Mouse (Mus musculus): Measurements from ENCODE around the gene Hcrt. TPM values are rescaled to one million over a fixed set of nuclear protein-coding genes. Genes with fewer than 3 reads are reported as not detected.

The Hcrt gene
- total RNA-seq, 1 experiment from 2014 or later: not detected

DNA sequence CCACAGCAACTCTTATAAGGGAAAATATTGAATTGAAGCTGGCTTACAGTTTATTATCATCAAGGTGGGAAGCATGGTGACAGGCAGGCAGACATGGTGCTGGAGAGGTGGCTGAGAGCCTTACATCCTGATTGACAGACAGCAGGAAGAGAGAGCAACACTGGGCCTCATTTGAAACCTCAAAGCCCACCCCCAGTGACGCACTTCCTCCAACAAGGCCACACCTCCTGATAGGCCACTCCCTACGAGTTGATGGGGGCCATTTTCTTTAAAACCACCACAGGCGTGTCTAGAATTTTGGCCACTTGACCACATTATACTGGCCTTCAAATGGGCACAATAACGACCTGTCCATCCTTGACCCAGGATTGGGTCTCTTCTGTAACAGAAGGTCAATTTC lies 11.5 kb upstream of the Hcrt start:
- ATAC-seq (replicated peaks; ENCODE audit: insufficient number of reproducible peaks, low FRiP score, low TSS enrichment, poor library complexity, severe bottlenecking): no peak

DNA sequence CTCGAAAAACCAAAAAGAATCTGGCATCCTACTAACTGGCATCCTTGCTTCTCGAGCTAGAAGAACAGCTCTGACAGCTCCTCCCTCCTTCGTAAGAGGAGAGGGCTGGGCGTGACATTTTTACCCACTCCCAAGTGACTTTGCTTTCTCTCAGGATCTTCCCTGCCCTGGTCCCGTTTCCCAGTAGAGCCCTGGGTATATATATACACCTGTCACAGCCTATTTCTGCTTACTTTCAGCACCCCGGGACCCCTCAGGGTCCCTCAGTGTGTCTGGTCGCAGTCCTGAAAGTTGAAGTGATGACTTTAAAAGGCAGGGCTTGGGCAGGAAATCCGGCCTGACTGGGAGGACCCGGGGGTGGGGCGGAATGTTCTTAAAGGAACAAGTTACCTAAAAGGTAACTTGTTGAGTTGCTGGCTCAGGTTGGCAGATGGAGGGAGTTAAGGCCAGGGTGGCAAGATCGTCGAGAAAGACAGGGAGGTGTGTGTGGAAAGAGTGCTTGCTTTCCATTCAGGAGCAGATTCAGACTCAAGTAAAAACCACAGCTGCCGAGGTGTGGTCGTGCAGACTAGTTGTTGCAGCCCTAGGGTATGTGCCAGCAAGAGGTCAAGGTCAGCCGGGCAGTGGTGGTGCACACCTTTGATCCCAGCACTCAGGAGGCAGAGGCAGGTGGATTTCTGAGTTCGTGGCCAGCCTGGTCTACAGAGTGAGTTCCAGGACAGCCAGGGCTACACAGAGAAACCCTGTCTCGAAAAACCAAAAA lies 8.1 kb upstream of the Hcrt start, which contains the start of gene Ghdc:
TSS of gene Ghdc (minus strand) at position 312 of the 763 bp plus-strand sequence.
- ATAC-seq (replicated peaks; ENCODE audit: insufficient number of reproducible peaks, low FRiP score, low TSS enrichment, poor library complexity, severe bottlenecking): peak; percentile 81

DNA sequence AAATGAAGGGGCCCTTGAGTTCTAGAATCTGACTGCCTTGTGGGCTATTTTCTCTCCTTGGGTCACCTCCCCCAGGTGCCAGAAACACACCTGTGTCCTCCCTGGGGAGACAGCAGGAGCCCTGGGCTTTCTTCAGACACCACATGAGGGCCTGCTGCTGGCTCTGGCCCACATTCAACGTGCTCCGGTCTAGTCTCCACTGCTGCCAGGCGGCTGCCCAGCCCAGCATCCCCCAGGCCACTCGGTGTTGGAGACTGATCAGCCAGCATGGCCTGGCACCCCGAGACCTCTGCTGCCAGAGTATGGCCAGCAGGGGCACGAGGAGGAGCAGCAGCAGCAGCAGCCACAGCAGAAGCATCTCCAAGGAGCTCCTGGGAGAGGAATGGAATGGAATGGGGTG lies 7.2 kb upstream of the Hcrt start:
- no peak for ATAC-seq (replicated peaks; ENCODE audit: insufficient number of reproducible peaks, low FRiP score, low TSS enrichment, poor library complexity, severe bottlenecking)

DNA sequence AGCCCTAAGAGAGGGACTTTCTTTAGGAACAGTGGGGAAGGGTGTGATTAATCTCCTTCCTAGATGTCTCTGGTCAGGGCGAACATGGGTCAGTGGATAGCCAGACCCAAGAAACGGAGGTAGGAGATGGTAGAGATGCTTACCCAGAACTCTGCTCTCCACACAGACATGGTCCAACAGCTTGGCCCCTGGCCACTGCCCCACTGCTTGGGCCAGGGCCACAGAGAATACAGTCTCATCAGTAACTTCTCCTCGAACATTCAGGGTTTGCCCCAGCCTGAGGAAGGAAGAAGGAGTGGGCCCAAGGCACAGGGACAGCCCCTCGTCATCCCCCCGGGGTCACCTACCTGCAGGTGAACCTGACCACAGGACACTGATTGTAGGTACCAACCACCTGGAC lies 5.1 kb upstream of the Hcrt start:
- no peak for ATAC-seq (replicated peaks; ENCODE audit: insufficient number of reproducible peaks, low FRiP score, low TSS enrichment, poor library complexity, severe bottlenecking)

DNA sequence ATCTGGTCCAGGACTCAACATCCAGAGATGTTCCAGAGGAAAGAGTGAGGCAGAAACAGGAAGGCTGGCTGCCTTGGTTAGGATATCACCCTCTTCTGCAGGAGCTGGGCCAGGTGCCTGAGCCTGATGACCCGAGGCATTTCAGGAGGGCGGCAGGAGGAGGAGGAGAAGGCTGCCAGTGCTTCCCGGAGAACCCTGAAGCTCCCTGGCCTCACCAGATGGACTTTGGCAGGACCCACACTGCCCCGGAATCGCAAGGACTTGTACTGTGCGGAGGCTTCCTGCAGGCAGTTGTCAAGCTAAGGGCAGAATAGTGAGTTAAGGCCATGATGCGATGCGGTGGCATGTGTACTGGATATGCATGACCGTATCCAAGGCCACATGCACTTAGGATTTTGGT lies 4.0 kb upstream of the Hcrt start:
- ATAC-seq (replicated peaks; ENCODE audit: insufficient number of reproducible peaks, low FRiP score, low TSS enrichment, poor library complexity, severe bottlenecking): no peak

DNA sequence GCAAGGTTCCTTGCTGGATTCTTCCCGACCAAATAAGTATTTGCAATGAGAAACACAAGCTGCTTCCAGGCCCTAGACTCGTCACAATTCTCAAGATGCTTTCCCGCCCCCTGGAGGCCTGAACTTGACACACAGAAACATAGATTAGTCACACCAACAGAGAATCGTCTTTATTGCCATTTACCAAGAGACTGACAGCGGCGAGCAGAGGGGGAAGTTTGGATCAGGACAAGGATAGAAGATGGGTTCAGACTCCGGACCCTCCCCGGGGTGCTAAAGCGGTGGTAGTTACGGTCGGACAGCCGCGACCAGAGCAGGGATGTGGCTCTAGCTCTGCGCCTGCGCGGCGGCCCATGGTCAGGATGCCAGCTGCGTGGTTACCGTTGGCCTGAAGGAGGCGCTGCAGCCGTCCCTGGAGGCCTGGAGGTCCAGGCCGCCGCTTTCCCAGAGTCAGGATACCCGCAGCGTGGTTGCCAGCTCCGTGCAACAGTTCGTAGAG lies 1.1 kb downstream of the Hcrt start:
- peak; percentile 66 for ATAC-seq (replicated peaks; ENCODE audit: insufficient number of reproducible peaks, low FRiP score, low TSS enrichment, poor library complexity, severe bottlenecking)

DNA sequence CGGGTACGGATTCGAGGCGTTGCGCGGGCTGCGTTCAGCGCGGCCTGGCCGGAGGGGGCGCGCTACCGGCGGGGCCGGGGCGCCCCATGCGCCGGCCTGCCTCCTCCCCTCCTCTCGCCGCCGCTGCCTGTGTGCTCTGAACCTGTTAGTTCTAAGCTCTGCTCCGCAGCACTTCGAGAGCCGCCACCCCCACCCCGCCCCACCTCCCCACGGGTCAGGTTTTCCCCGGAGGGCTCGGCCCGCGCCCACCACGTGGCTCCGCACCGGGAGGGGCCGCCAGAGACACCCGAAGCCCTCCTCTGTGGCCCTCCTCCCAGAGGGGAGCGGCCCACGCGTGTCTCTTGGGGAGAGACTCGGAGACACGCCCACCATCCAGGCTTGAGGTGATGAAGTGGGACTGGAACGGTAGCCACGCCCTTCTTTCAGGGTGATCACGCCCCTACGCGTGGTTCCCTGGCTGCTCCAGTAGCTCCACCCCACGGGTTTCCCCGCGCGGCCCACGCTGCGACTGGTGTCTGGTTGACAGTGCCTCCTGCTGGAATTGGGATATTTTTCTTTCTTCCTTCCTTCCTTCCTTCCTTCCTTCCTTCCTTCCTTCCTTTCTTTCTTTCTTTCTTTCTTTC lies 3.0 kb downstream of the Hcrt start, which contains the start of gene Kcnh4:
TSS of gene Kcnh4 (minus strand) at position 332 of the 623 bp plus-strand sequence.
- ATAC-seq (replicated peaks; ENCODE audit: insufficient number of reproducible peaks, low FRiP score, low TSS enrichment, poor library complexity, severe bottlenecking): peak; percentile 70

DNA sequence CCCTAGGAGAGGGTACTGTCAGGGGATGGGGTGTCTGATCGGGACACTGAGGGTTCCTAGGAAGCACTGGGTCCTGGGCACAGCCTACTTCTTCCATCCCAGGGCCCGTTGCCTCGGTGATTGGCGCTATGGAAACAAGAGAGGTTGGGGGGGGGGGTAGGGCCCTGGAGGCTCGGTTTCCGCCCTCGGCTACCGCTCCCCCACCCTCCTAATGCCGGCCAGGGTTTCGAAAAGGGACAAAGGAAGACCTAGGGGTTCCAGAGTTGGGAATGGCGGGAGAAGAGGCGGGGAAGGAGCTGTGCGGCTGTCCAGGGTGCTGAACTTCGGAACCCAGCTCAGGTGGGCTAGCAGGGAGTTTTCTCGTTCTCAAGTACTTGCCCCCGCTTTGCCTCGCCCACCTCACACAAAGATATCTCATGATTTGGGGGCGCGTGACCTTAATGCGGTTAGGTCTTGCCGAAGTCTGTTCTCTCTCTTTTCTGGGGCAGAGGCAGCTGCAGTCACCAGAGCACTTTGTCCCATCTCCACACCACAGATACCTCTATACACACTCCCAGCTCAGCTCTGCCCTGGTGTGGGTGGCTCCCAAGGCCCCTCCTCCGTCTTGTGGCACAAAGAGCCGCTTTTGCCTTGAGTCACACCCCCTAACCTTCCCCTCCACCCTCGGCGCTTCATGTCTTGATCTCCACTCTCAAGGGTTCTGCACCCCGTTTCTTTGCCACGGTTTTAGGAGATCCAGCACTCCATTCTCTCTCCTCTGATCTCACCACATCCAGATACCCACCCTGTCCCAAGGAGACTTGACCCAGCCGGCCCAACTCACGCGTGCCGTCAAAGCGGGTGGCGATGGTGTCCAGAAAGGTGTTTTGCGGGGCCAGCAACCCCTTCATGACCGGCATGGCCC lies 3.8 kb downstream of the Hcrt start:
- ATAC-seq (replicated peaks; ENCODE audit: insufficient number of reproducible peaks, low FRiP score, low TSS enrichment, poor library complexity, severe bottlenecking): no peak

DNA sequence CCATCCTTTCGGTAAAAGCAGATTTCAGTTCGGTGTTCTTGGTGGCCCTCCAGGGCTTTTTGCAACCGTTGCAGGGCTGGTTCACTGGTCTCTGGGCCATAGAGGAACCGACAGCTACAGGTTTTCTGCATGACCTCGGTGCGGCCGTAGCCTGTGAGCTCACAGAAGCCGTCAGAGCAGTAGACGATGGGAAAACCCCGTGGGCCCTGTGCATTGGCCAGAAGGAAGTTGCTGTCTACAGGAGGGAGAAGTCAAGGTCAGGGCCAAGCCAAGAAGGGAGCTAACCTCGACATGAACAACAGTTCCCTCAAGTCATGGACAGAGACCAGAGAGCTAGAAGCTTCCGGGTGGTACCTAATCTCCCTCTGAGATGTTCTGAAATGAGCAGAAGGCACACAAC lies 5.2 kb downstream of the Hcrt start:
- no peak for ATAC-seq (replicated peaks; ENCODE audit: insufficient number of reproducible peaks, low FRiP score, low TSS enrichment, poor library complexity, severe bottlenecking)

DNA sequence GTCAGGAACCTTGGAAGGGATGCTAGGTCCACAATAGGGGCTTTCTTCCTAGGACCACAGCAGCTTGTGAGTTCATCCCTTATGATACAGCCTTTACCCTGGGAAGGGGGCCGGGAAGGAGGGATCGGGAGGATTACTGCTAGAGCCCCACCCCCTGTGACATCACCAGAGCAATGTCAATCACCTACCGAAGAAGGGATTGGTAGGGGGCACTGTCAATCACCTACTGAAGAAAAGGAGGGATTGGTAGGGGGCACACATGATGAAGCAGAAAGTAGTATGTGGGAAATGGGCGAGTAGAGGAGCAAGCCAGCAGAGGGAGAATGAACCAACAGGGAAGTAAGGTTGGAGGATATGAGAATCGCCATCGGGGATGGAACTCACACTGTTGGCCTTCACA lies 6.3 kb downstream of the Hcrt start:
- no peak for ATAC-seq (replicated peaks; ENCODE audit: insufficient number of reproducible peaks, low FRiP score, low TSS enrichment, poor library complexity, severe bottlenecking)

DNA sequence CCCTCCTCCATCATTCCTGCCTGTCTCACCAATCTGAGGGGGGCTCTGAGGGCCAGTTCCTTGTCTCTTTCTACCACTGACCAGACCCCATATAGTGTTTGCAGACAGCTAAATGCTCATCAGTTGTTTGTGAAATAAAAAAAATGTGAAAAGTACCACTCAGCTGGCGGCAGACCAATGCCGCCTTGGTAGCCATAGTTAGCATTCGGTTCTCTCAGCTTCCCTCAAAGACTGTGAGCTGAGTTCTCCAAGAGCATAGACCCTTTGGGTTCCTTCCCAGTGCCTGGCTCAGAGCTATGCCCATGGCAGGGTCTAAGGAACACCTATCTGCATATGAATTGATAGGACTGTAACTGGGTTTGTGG lies 8.1 kb downstream of the Hcrt start:
- ATAC-seq (replicated peaks; ENCODE audit: insufficient number of reproducible peaks, low FRiP score, low TSS enrichment, poor library complexity, severe bottlenecking): no peak

DNA sequence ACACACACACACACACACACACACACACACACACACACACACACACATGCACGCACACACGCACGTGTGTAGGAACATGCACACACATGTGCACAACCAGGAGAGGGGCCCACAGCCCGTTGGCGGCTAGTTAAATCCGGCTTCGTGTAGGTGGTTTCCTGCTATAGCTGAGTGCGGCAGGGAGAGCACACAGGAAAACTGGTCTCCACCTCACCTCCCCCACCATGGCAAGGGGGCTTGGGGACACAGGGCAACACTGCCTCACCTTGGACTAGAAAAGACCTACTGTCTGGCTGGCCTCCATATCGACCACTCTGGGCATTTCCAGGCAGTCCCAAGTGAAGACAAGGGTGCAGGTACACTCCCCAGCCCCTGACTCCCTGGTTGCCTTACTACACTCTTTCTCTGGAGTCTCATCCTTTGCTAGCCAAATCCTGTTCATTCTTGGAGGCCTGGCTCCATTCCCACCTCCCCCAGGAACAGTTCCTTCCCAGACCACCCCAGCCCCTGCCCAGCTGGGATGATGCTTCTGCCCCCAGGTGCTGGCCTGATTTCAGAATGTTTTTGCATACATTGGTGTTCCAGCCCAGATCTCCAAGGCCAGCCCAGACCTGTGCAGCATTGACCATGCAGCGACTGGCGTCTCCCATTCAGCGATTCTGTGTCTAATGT lies 8.6 kb downstream of the Hcrt start:
- ATAC-seq (replicated peaks; ENCODE audit: insufficient number of reproducible peaks, low FRiP score, low TSS enrichment, poor library complexity, severe bottlenecking): no peak

DNA sequence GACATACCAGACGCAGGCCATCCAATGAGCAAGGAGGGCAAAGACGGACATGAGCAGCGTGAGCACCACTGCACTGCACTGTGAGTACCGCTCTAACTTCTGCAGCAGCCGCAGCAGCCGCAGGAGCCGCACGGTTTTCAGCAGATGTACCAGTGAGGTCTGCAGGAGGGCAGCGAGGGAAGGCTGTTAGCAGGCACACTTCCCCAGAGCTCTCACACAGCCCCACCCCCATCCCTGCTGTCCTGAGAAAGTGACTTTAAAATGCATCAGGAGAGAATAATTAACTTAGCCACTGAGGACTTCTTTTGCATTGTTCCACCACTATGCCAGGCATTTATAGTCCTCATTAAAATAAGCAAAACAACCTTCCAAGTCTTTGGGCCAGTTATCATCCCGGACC lies 10.4 kb downstream of the Hcrt start:
- no peak for ATAC-seq (replicated peaks; ENCODE audit: insufficient number of reproducible peaks, low FRiP score, low TSS enrichment, poor library complexity, severe bottlenecking)

DNA sequence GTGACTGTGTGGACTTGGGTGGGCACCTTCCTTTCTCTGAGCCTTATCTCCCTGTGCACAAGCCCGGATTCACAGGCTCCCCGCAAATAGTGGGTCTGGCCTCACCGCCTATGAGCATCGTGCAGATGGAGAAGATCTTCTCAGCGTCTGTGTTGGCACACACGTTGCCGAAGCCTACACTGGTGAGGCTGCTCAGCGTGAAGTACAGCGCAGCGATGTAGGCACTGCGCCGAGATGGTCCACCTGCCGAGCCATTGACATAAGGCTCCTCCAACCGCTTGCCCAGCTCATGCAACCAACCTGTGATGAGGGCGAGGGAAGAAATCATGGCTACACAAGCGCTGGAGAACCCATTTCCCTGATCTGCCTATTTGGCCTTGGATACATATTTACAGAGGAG lies 12.6 kb downstream of the Hcrt start:
- ATAC-seq (replicated peaks; ENCODE audit: insufficient number of reproducible peaks, low FRiP score, low TSS enrichment, poor library complexity, severe bottlenecking): no peak

DNA sequence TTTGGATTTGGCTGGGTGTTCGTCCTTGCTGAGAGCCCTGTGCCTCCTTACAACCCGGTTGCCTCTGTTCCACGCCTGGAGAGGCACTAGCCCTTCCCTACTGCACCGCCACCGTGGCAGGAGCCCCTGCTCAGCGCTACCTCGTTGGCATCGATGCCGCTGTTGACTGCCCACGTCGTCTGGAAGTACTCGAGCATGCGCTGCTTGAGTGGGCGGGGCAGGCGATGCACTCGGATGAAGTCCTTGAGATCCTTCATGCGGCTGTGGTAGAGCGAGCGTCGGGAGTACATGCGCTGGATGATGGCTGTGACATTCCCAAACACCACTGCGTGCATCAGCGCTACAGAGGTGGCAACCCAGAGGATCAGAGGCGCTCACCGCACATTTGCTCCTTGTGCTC lies 13.3 kb downstream of the Hcrt start:
- ATAC-seq (replicated peaks; ENCODE audit: insufficient number of reproducible peaks, low FRiP score, low TSS enrichment, poor library complexity, severe bottlenecking): no peak

DNA sequence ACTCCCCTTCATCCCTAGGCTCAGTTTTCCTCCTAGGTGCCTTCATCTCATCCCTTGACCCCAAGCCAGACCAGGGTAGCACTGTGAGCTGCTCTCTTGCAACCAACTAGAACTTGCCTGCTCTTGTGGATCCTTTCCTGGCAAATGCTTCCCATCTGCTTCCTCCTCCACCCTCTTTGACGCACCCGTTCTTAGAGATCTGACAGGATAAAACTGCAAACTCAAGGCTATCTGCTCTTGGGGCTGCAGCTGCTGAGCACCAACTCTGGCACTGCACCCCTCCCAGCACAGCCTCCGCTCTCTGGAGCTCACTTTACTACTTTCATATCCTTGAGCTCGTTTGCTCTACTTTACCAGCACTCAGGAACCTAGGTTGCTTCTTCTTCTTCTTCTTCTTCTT lies 14.1 kb downstream of the Hcrt start:
- ATAC-seq (replicated peaks; ENCODE audit: insufficient number of reproducible peaks, low FRiP score, low TSS enrichment, poor library complexity, severe bottlenecking): no peak

DNA sequence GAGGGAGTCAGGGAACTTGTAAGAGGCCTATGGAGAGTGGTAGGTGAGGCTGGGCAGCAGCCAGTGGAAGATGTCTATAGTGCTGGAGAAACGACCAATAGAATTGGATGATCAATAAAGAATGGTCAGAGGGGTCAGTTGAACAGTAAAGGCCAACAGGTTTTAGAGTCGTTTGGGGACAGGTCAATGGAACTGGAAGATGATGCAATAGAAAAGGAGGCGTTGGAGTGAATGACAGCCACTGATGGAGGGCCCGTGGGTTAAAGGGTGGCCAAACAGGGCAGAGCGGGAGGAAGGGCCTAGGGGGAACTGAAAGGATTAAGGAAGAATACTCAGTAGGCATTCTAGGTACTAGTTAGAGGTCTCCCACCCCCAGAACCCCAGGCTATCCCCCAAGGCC lies 15.6 kb downstream of the Hcrt start:
- no peak for ATAC-seq (replicated peaks; ENCODE audit: insufficient number of reproducible peaks, low FRiP score, low TSS enrichment, poor library complexity, severe bottlenecking)

DNA sequence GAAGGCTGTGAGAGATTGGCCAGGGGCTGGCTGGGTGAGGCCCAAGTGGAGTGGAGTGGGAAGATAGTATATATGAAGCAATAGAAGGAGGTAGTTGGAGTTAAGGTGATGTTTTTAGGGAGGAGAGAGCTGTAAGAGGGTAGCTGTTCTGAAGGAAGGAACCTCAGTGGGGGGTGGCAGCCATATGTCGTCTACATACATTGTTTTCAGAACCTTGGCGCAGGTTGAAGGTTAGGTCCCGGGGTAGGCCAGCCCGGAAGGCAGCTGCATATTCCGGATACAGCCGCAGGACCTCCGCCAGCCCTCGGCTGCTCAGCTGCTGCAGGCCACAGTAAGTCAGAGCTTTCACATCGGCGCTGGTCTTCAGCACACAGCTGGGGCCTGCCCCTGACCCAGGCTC lies 16.2 kb downstream of the Hcrt start:
- ATAC-seq (replicated peaks; ENCODE audit: insufficient number of reproducible peaks, low FRiP score, low TSS enrichment, poor library complexity, severe bottlenecking): no peak

DNA sequence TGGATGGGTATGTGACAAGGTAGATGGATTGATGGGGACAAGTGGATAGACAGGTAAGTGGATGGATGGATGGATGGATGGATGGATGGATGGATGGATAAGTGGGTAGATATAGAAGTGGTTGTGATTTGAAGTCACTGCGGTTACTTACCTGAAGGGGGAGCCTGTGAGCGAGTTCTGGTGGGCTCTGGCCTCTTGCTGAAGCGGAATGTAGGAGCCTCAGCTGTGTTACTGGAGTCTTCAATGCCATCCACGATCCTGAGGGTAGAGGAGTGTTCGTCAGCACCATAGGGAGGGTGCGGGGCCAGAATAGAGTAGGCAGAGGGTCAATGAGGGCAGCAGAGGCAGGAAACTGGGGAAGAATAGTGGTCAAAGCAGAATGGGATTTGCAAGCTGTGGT lies 17.6 kb downstream of the Hcrt start:
- peak; percentile 59 for ATAC-seq (replicated peaks; ENCODE audit: insufficient number of reproducible peaks, low FRiP score, low TSS enrichment, poor library complexity, severe bottlenecking)

Data from monocyte, adult 5-6 weeks (primary cell).